Mouse (Mus musculus) ES-E14 (cell line): Measurements from ENCODE around the gene Ddx56.

Source experiments
- MAFK ChIP-seq: IDR thresholded peaks from 2 replicates; pipeline ENCODE4 v1.6.1; 2014; ENCODE audit warnings: mild to moderate bottlenecking, low read depth, low read length, inconsistent platforms; ENCODE audit not compliant: insufficient read depth
- ZNF384 ChIP-seq: IDR thresholded peaks from 2 replicates; pipeline ENCODE4 v1.6.1; 2012; ENCODE audit warnings: low read depth, low read length, inconsistent platforms

GRCm38 (mm10) chr11:6291401-6292115, 24.0 kb upstream of the Ddx56 start, which contains the start of gene Ogdh:
- no peak for TF ChIP-seq ZNF384
- no peak for TF ChIP-seq MAFK
